Mouse (Mus musculus): ENCODE results near the gene Zcchc3.

DNA sequence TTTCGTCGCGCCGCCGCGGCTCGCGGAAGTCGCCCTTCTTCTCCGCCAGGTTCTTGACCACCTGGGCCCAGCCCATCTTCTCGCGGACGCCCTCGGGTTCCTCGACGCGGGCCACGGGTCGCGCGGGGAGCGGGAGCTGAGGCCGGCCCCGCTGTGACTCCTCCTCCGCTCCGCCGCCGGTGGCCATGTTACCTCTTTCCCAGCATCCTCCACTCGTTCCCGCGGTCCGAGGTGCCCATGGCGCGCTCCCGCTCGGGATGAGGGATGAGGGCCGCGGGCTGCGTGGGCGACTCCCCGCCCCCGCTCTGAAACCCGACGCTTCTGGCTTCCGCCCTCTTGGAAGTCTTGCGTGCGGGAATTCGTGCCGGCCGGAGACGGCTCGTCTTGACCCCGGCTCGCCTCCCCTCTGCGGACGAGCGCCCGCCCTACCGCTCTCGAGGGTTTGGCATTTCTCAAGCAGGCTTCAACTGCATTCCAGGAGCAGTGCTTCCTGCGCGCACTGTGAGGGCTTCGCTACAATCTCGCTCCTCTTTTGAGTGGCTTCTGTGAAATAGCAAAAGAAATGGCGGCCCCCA, at the start of gene Zcchc3:
- TF ChIP-seq CTCF (IDR thresholded peaks at IDR 0.05; ENCODE audit: control insufficient read depth, insufficient read depth, insufficient read length) (no peak), MAX (IDR thresholded peaks at IDR 0.05) (no peak), CEBPB (IDR thresholded peaks at IDR 0.05; ENCODE audit: low read depth) (no peak), MYOD1 (IDR thresholded peaks at IDR 0.05; ENCODE audit: control insufficient read depth, insufficient read length, low read depth) (no peak), MYOG (IDR thresholded peaks at IDR 0.05; ENCODE audit: control insufficient read depth, extremely low read depth, insufficient read length) (no peak), FOSL1 (IDR thresholded peaks at IDR 0.05; ENCODE audit: insufficient read depth, low read length, poor library complexity, severe bottlenecking) (no peak), USF1 (IDR thresholded peaks at IDR 0.05; ENCODE audit: low read depth) (no peak)
